Mouse (Mus musculus) right cerebral cortex, postnatal 4 days (tissue): Measurements from ENCODE around the gene Slc25a42.
"Not testable (repeated sequence)": the region's sequence is repeated elsewhere in the genome, so short reads cannot be mapped to it uniquely, and the experiment has no call there.

Source experiments
- DNase-seq: peaks from one replicate; pipeline ENCODE4 v3.0.0-alpha.2; 2022

Slc25a42 gene

DNA sequence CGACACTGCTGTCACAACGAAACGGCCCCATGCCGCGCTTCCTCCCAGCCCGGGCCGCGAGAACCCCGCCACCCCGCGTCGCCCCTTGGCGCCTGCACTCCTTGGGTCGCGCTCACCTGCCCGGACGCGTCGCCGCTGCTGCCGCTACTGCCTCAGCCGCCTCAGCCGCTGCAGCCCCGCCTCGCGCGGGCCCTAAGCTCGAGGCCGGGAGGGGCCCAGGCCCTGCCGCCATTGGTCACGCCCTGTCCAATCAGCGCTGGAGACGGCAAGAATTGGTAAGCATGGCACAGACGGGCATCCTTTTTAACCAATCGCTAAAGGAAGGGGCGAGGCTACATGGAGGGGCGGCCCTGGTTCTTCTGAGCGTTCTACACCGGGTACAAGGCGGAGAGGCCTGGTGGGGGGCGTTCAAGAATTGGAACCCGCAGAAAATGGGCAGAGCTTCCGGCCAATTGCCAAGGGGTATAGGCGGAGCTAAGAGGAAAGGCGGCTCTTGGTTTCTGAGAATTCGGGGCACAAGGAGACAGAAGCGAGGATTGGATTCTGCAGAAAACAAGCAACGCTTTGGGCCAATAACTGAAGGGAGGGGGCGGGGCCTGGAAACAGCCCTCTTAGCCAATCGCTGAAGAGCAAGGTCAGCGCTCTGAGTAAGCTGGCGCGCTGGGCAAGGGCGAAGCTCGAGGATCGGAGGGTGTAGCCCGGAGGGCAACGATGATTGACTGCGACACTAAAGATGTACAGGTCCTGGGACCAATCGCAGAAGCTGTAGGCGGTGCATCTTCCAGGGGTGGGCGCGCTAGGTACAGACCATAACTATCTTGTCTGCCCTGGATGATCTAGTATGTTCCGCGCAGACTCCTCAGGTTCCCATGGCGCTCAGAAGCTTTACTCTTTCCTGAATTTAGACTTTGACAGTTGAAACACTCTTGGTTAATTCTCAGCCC is at the start of gene Slc25a42:
Slc25a42 (minus strand) TSS at position 194 of the 944 bp plus-strand sequence.
- peak; percentile 94 for DNase-seq

DNA sequence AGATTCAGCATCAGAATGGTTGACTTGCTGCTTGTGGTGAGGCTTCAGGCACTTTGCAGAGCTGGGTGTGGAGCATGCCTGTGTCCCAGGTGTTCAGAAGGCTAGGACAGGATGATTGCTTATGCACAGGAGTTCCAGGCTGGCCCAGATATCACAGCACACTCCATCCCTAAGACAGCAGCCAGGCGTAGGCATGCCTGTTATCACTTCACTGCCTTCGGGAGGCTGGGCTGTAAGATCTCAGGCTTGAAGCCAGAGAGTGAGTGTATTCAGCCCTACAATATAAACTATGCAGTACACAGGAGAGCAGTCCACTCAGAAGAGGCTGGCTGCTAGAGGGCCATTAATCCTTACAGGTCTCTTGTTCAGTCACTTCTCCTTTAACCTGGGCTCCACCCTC is 46.9 kb upstream of the Slc25a42 start:
- no peak for DNase-seq

DNA sequence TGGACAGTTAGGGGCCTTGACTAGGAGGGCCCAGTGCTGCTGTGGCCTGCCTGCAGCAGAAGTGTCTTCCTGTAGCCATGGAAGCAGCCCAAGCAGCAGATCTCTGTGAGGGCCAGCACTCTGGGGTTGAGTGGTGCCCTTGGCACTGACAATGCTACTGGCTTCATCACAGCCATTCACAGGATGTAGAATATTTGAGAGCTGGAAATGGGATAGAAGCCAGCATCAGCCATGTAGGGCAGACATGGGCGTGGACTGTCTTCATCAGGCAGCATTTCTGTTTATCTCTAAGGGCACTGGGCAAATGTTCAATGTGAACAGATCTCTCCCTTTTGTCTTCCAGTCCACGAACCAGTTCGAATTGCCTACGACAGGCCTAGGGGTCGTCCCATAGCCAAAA is 46.5 kb upstream of the Slc25a42 start:
- DNase-seq: no peak

DNA sequence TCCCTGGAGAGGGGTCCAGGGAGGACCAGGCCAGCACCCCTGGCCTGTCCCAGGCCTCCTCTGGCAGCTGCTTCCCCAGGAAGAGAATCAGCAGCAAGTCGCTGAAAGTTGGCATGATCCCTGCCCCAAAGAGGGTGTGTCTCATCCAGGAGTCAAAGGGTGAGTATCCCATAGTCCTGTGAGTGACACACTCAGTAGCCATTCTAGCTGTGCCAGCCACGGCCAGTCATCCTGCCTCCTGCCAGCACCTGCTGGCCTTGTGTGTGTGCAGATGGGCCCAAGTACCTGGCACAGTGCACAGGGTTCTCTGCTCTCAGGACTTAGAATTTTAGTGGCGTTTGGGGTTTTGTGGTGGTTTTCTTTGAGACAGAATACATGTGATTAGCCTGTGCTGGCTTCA is 45.4 kb upstream of the Slc25a42 start:
- no peak for DNase-seq

DNA sequence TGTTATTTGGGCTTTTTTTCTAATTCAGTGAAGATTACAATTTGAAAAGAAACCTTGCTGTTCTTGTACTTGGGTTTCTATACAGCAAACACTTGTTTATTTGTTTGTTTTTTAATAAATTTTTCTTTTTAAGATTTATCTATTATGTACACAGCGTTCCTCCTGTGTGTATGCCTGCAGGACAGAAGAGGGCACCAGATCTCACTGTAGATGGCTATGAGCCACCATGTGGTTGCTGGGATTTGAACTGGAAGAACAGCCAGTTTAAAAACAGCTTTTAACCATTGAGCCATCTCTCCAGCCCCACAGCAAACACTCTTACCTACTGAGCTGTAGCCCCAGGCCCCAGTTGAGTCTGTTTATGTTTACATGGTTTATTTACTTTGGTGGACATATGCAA is 42.5 kb upstream of the Slc25a42 start:
- DNase-seq: no peak

DNA sequence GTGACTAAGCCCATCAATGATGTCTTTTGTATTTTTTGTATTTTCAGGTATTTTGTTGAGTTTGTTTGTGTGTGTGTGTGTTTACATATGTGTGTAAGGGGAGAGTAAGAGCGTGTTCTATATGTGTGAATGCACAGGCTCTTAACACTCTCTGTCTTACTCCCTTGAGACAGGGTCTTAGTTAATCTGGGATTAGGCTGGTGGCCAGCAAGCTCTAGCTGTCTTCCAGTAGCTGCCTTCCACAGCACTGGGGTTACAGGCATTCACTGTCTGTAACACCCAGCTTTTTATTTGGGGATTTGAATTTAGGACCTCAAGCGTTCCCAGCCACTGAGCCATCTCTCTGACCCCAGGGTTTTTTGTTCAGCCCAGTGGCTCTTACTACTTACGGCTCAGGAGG is 35.7 kb upstream of the Slc25a42 start:
- no peak for DNase-seq

DNA sequence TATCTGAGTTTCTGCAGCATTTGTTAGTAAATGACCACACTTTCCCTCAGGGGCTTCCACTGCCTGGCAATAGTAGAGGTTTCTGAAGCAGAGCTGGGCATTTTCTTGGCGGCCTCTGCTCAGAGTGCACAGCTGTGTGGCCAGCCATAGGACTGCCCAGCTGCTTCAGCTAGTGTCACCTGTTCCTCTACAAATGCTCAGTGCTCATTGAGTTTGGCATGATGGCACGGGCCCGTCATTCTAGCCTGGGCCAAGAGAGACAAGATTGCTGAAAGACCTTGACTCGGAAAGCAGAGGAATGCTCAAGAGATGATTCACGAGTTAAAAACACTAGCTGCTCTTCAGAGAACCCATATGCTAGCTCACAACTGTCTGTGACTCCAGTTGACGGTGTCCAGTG is 34.5 kb upstream of the Slc25a42 start:
- no peak for DNase-seq

DNA sequence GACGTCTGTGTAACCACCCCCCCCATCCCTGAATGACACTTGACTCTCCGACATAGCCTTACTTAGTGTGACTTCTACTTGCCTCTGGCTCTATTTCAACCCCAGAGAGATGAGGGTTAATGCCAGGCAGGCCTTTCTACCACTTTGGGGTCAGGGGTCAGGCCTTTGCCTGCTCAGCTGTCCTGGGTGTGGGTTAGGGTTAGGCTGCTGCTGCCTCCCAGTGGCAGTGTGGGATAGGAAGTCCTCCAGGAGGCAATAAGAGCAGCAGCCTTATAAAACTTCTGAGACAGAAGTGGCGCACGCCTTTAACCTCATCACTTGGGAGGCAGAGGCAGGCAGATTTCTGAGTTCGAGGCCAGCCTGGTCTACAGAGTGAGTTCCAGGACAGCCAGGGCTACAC is 28.5 kb upstream of the Slc25a42 start:
- DNase-seq: no peak

DNA sequence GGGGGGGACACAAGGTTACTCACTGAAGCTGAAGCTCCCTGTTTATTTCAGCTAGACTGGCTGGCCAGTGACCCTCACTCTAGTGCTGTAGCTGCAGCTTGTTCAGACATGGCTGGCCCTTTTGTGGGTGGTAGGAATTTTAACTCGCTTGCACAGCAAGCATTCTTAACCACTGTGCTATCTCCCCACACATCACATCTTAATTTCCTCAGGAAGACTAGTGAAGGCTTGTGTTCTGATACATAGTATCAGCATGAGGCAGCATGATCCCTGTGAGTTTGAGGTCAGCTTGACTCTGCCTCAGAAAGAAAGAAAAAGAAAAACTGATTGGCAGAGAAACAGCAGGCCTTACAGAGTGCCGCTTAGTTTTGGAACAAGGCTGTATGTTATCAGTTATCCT is 25.7 kb upstream of the Slc25a42 start:
- no peak for DNase-seq

DNA sequence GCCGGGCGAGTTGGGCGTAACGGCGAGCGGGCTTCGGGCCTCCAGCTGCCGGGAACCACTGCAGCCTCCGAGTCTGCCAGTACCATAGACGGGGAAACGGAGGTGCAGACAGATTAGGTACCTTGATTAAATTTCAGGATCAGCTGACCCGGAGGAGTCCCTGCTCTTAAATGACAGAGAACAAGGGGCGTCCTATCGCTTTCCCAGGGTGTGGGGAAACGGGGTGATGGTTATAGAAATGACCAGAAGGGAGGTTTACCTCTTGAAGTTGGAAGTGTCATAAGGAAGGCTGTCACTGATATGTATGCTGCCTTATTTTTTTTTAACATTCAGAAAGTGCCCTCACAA is 22.6 kb upstream of the Slc25a42 start:
- DNase-seq: no peak

DNA sequence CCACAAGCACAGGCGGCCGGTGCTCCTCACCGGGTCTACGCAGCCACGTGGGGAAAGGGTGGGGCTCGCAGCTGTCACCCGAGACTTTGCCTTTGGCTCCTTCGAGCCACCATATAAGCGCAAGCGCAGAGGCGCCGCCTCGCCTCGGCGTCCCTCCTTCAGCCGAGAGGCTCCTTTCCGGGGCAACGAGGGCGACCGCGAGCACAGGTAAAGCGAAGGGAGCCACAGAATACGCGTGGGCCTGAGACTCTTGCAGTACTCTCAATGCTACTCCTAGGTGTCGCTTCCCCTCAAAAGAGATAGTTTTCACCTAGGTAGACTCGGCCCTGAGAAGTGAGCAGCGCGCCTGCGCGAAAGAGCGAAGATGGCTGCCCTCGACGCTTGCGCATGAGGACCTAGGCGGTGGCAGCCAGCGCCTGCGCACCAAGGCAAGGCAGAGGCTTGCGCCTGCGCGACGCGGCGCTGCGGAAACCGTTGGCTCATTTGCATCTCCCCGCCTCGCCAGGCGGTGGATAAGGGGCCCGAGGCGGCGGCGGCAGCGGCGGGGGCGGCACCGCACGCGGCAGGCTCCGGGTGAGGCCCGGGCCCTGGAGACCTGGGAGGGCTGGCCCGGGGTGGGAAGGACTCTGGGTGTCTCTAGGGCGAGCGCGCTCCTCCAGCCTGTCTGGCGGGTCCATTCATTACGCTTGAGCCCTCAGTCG is 22.1 kb upstream of the Slc25a42 start, which contains the start of the genes Sugp2 and Armc6:
Sugp2 (plus strand) TSS at position 147 of the 701 bp plus-strand sequence.
Armc6 (minus strand) TSS at position 387 of the 701 bp plus-strand sequence.
- DNase-seq: peak; percentile 91

DNA sequence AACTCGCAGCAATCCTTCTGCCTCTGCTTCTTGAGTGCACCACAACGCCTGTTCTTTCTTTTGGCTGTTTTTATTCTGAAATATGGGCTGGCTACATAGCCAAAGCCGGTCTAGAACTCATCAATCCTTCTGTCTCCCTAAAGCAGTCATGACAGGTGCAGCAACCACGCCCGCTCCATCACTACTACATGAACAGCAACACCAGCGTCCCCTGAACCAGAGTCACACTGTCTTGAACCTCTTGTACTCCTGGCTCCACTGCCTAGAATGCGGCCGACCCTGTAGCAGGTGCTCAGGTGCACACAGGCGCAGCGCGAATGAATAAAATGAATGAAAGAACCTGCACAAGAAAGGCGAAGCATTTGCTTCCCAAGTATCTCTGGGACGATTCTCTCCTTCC is 21.5 kb upstream of the Slc25a42 start:
- no peak for DNase-seq

DNA sequence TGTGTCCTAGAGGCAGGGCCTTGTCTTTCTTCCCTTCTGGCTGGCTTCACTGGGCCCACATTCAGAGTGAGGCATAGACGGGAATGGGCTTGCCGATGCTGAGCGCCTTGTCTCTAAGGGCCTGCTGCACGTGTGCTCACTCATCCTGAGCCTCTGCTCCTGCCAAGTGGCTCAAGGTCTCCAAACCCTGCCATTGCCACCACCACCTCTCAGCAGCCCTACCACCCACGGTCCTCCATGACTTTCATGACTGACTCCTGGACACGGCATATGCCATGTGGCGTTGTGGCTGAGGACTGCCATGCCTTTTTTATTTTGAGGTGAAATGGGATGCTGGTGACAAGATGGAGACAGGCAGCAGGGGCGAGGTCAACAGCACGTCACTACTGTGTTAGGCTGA is 18.7 kb upstream of the Slc25a42 start:
- DNase-seq: no peak

DNA sequence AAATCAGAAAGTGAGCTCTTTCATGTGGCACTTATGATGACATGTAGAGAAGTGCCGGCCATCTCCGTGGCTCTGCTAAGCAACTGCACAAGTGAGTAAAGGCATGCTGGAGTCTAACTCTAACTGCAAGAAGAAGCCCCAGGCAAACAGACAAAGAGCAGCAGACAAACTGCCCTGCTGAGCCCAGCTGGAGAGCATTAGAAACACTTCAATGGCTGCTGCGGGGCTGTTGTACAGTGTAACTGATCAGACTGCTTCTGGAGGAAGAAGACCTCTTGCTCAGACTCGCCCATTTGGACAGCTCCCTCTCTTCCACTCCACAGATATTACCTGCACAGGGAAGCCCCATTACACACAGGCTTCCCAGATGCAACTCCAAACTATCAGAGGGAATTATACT is 15.9 kb upstream of the Slc25a42 start:
- no peak for DNase-seq

DNA sequence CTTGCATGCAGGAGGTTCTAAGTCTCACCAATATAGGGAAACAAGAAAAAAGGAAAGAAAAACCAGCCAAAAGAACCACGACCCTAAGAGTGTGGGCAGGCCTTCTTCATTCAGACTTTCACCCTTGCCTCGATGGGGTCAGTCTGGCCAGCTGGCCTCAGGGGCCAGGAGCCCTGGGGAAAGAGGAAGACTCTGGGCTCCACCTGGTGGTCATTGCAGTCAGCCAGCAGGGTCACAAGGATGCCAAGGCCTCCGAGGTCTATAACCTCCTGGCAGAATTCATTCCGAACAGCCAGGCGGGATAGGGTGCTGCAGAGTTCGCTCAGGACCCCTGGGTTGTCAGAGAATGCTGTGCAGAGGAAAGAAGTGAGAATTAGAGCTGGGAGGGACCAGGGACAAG is 11.2 kb upstream of the Slc25a42 start:
- DNase-seq: peak; percentile 40

DNA sequence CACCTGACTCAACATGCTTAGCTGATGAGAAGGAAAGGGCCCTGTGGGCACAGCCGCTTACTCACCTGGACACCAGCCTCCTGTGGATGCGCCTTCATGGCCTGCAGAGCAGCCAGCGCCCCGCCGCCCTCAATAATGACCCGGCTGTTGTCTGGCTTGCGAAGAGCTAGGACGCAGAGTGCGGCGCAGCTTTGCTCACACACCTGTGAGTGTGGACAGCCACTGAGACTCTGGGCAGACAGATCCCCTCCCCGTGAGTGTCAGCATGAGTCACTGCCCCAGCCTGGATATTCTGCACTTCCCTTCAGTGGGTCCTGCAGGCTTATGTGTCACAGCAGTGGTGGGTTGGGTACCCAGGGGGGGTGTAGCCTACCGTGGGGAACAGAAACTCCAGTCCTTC is 9.9 kb upstream of the Slc25a42 start:
- DNase-seq: no peak

DNA sequence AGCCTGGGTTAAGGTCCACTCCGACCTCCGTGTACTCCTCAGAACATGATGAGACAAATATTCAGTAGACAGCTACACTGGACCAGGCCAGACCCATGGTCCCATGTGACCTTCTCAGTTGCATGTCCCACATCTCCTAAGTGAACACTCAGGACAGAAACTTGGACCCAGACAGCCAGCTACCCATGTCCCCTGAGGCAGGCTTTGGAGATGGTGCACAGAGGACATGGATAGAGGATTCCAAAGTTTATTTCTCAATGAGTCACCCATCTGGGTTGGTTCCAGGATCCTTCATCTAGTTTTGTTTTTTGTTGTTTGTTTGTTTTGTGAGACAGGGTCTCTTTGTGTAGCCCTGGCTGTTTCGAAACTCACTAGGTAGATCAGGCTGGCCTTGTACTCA is 8.8 kb upstream of the Slc25a42 start:
- DNase-seq: no peak

DNA sequence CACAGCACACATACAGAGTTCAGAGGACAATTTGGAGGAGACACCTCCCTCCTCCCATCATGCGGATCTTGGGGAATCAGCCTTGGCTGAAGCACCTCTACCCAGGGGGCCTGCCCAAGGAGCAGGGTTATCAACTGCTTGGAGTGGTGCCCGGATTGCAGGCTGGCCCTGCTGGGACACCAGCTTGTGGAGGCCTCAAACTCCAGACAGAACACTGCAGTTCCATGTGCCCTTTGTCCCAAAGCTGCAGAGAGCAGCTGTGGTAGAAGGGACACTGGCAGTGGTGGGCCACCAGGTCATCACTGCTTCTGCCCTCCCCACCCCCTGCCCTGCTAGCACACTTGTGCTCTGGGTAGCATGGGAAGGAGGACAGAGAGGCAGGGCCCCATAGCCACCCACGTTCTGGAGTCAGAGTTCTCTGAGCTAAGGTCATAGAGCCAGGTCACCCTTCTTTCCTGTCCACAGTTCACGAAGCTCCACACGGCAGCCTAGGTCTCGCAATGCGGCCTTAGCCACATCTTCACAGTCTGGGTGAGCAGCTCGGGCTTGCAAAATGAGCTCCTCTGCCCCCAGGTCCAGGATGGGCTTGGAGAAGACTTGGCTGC is 8.2 kb upstream of the Slc25a42 start:
- no peak for DNase-seq

DNA sequence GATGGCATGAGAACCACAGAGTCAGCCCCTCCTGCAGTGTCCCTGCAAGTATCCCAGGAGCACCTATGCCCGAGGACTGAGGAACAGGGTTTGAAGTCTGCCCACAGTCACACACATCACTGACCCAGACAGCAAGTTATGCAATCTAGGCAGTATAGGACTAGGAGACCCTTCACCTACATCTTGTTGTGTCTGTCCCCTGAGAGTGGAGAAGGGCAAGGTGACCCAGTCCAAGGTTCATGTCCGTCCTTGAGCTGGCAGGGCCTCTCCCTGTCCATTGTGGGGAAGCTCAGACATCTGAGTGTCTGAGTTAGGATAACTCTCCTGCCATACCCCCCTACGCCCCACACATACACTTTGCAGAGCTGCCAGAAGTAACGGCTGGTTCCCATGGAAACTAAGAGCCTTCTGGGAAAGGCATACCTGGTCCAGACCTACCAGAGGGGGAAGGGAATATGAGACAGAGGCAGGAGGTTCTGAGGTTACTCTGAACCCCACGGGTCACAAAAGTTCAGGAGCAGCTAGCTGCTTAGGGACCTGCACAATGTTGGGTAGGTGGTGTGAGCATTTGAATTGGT is 7.1 kb upstream of the Slc25a42 start:
- DNase-seq: no peak

DNA sequence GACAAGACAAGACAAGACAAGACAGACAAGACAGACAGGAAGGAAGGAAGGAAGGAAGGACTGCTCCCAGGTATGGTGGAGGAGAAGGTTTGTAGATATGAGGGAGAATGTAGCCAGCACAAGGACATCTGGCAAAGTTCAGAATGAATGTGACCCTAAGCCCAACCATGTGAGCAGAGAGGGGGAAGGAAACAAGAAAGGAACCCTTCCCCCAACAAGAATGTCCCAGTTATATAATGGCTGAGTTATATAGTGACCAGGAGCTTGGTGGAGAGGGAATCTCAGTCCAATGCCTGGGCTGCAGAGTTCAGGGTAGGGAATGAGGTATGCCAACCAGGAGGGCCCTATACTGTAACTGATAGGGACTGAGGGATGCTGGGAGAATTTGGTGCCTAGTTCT is 5.3 kb upstream of the Slc25a42 start:
- DNase-seq: no peak

DNA sequence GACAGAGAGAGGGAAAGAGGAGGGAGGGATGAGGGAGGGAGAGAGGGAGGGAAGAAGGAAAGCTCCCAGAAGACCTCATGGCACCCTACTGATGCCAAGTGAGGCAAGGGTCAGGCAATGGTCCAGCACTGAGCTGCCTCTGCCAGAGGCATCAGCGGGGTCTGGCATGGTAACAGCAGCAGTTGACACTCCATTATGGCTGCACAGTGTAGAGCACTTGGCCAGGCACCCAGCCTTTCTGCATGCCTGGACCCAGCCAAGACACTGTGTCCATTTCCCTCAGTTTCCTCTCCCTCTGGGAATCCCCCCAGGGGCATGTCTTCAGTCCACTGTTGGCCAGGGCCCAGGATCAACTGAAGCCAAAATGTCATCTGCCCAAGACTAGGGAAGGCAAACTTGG is 4.5 kb upstream of the Slc25a42 start:
- peak; percentile 67 for DNase-seq

DNA sequence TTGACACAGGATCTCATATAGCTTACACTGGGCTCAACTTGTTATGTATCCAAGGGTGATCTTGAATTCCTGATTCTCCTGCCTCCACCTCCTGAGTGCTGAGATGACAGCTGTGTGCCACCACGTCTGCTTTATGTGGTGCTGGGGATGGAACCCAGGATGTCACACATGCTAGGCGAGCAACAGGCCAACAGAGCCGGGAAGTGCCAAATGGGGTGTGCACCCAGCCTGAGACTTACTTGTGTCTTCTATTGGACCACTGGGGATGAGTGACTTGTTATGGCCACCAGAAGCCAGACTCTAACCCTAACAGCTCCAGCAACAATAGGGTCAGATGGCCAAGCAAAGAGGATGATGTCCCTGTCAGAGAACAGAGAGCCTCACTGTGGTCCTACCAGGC is 4.1 kb upstream of the Slc25a42 start:
- not testable (repeated sequence) for DNase-seq

DNA sequence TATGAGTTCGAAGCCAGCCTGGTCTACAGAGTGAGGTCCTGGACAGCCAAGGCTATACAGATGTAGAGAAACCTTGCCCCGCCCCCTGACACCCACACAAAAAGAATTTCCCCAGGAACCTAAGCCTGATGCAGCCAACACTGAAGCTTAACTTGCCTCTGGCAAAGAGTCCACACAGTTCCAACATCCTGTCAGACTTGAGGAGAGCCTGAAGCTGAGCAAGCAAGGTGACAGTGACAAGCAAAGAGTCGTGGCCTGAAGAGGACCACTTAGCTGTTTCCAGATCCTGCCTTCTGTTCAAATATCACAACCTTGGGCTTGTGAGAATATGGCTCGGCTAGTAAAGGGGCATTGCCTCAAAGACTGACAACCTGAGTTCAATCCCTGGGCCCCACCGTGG is 3.0 kb upstream of the Slc25a42 start:
- no peak for DNase-seq
